Mouse (Mus musculus) hindbrain, embryonic 10.5 days (tissue): ENCODE data around the gene Lrg1. TPM values are rescaled to one million over a fixed set of nuclear protein-coding genes. Genes with fewer than 3 reads are reported as not detected.

ENCODE experiments used
- DNase-seq: peaks from one replicate; pipeline ENCODE4 v3.0.0-alpha.2; 2017; ENCODE audit warnings: low spot score
- H3K27ac ChIP-seq: fragments of 300-500 bp; sonication (generic); 2 replicates; pipeline ENCODE4 v1.5.1; 2016; ENCODE audit warnings: mild to moderate bottlenecking, moderate library complexity
- H3K27me3 ChIP-seq: fragments of 300-500 bp; sonication (generic); 2 replicates; pipeline ENCODE4 v1.6.1; 2016; ENCODE audit warnings: mild to moderate bottlenecking; ENCODE audit not compliant: poor library complexity, insufficient read depth, severe bottlenecking
- H3K36me3 ChIP-seq: fragments of 300-500 bp; sonication (generic); 2 replicates; pipeline ENCODE4 v1.6.1; 2016; ENCODE audit warnings: mild to moderate bottlenecking, moderate library complexity
- H3K4me1 ChIP-seq: fragments of 300-500 bp; sonication (generic); replicated peaks from 2 replicates; pipeline ENCODE4 v1.6.1; 2016; ENCODE audit warnings: mild to moderate bottlenecking
- H3K4me3 ChIP-seq: fragments of 300-500 bp; sonication (generic); 2 replicates; pipeline ENCODE4 v1.5.1; 2016; ENCODE audit warnings: mild to moderate bottlenecking, moderate library complexity
- H3K9me3 ChIP-seq: fragments of 300-500 bp; sonication (generic); 2 replicates; pipeline ENCODE4 v1.6.1; 2016; ENCODE audit warnings: mild to moderate bottlenecking, moderate library complexity
- WGBS: fragments of 180-500 bp; shearing (Covaris S2); methylation state at CpG from one replicate; pipeline ENCODE4 v1.1.7; 2016; 5-methylcytosine and 5-hydroxymethylcytosine counted together
- polyA plus RNA-seq: library from polyadenylated mRNA; unstranded; fragments of >200 nt; fragmentation: Nextera tagmentation; extraction: Ambion mirVana; gene quantifications from 2 replicates; pipeline ENCODE4 v1.2.1, GENCODE M21; 2016

Lrg1 gene
- polyA plus RNA-seq, 1 experiment from 2014 or later, result not detected

- H3K27ac ChIP-seq, result no peak overlapping the region
- no peaks in the 10 kb centered on the region for H3K9me3 ChIP-seq
- peaks cover 13% of the 10 kb centered on the region for H3K36me3 ChIP-seq
- no peak overlapping the region for H3K4me3 ChIP-seq
- no peaks in the 10 kb centered on the region for H3K27me3 ChIP-seq
- DNase-seq, result no peak
- WGBS, result 88% methylated on average over 5 of the region's 5 CpGs
- H3K4me1 ChIP-seq, result peaks cover 53% of the 10 kb centered on the region
These were observed 44.3 kb downstream of the Lrg1 start for GRCm38 (mm10) chr17:56077523-56077922.

GRCm38 (mm10) chr17:56074827-56075208 is 47.0 kb downstream of the Lrg1 start, which contains the start of gene Ubxn6:
Ubxn6 (minus strand) TSS chr17:56075028.
- Histone ChIP-seq H3K4me1 (peaks cover 27% of the 10 kb centered on the region), H3K9me3 (no peaks in the 10 kb centered on the region), H3K36me3 (peaks cover 32% of the 10 kb centered on the region), H3K27ac (peak within 1 kb of the TSS; percentile 91), H3K27me3 (no peaks in the 10 kb centered on the region), H3K4me3 (peak within 1 kb of the TSS; percentile 87)
- peak; percentile 97 for DNase-seq
- 0% methylated on average over 35 of the region's 35 CpGs for WGBS

GRCm38 (mm10) chr17:56074097-56074826 is 47.5 kb downstream of the Lrg1 start:
- 10% methylated on average over 22 of the region's 22 CpGs for WGBS
- peak; percentile 89 for DNase-seq
- H3K9me3 ChIP-seq, result no peaks in the 10 kb centered on the region
- peaks cover 38% of the 10 kb centered on the region for H3K36me3 ChIP-seq
- no peaks in the 10 kb centered on the region for H3K27me3 ChIP-seq
- peaks cover 27% of the 10 kb centered on the region for H3K4me1 ChIP-seq
- H3K27ac ChIP-seq, result peak overlapping the region; percentile 91
- peak overlapping the region; percentile 87 for H3K4me3 ChIP-seq

- no peak for DNase-seq
- no peak overlapping the region for H3K27ac ChIP-seq
- H3K9me3 ChIP-seq, result no peaks in the 10 kb centered on the region
- no peaks in the 10 kb centered on the region for H3K27me3 ChIP-seq
- H3K4me1 ChIP-seq, result peaks cover 23% of the 10 kb centered on the region
- H3K4me3 ChIP-seq, result no peak overlapping the region
- H3K36me3 ChIP-seq, result peaks cover 58% of the 10 kb centered on the region
- 94% methylated on average over 5 of the region's 5 CpGs for WGBS
These were observed 49.6 kb downstream of the Lrg1 start for GRCm38 (mm10) chr17:56072243-56072642.

GRCm38 (mm10) chr17:56071126-56071525 is 50.7 kb downstream of the Lrg1 start:
- H3K36me3 ChIP-seq, result peaks cover 69% of the 10 kb centered on the region
- no peak overlapping the region for H3K27ac ChIP-seq
- no peaks in the 10 kb centered on the region for H3K27me3 ChIP-seq
- peaks cover 23% of the 10 kb centered on the region for H3K4me1 ChIP-seq
- no peaks in the 10 kb centered on the region for H3K9me3 ChIP-seq
- H3K4me3 ChIP-seq, result no peak overlapping the region
- no peak for DNase-seq

Other genes with a start within 250 kb of the Lrg1 start
- gene Zfp119a, start 243.1 kb downstream of the Lrg1 start, polyA plus RNA-seq, result 6.3 and 8.3 TPM in 2 replicates
- gene Zfp959, start 229.9 kb downstream of the Lrg1 start, polyA plus RNA-seq, result 12.1 and 13.3 TPM in 2 replicates
- 4.6 and 5.6 TPM in 2 replicates for gene Zfp119b, start 172.5 kb downstream of the Lrg1 start, polyA plus RNA-seq
- gene Ebi3, start 169.4 kb downstream of the Lrg1 start, polyA plus RNA-seq, result 1.9 and 2.8 TPM in 2 replicates
- gene Yju2, start 162.9 kb downstream of the Lrg1 start, polyA plus RNA-seq, result 28.5 and 31.3 TPM in 2 replicates
- gene Shd, start 151.5 kb downstream of the Lrg1 start, polyA plus RNA-seq, result 52.0 and 105 TPM in 2 replicates
- gene Fsd1, start 135.5 kb downstream of the Lrg1 start, polyA plus RNA-seq, result 67.6 and 99.5 TPM in 2 replicates
- 6.0 and 8.3 TPM in 2 replicates for gene Stap2, start 116.4 kb downstream of the Lrg1 start, polyA plus RNA-seq
- 131 and 177 TPM in 2 replicates for gene Mpnd, start 116.3 kb downstream of the Lrg1 start, polyA plus RNA-seq
- 161 and 163 TPM in 2 replicates for gene Sh3gl1, start 85.4 kb downstream of the Lrg1 start, polyA plus RNA-seq
- 35.3 and 46.0 TPM in 2 replicates for gene Chaf1a, start 81.6 kb downstream of the Lrg1 start, polyA plus RNA-seq
- 38.7 and 52.7 TPM in 2 replicates for gene Ubxn6, start 47.0 kb downstream of the Lrg1 start, polyA plus RNA-seq
- gene Hdgfl2, start 42.4 kb downstream of the Lrg1 start, polyA plus RNA-seq, result 186 and 190 TPM in 2 replicates
- 0.04 and 0.06 TPM in 2 replicates for gene Plin4, start 12.2 kb downstream of the Lrg1 start, polyA plus RNA-seq
- gene Plin5, start 4.4 kb downstream of the Lrg1 start, polyA plus RNA-seq, result 0.39 and 0.42 TPM in 2 replicates
- gene Sema6b, start 18.3 kb upstream of the Lrg1 start, polyA plus RNA-seq, result 2.3 and 3.8 TPM in 2 replicates
- gene Tnfaip8l1, start 40.5 kb upstream of the Lrg1 start, polyA plus RNA-seq, result 10.4 and 11.8 TPM in 2 replicates
- gene Mydgf, start 61.9 kb upstream of the Lrg1 start, polyA plus RNA-seq, result 70.5 and 80.6 TPM in 2 replicates
- gene Dpp9, start 96.9 kb upstream of the Lrg1 start, polyA plus RNA-seq, result 43.0 and 52.3 TPM in 2 replicates
- 13.3 and 15.5 TPM in 2 replicates for gene Fem1a, start 134.8 kb upstream of the Lrg1 start, polyA plus RNA-seq
- 2.4 and 2.6 TPM in 2 replicates for gene Ticam1, start 154.8 kb upstream of the Lrg1 start, polyA plus RNA-seq
- gene Plin3, start 170.9 kb upstream of the Lrg1 start, polyA plus RNA-seq, result 50.9 and 61.6 TPM in 2 replicates
- not detected in 2 replicates for gene Arrdc5, start 178.3 kb upstream of the Lrg1 start, polyA plus RNA-seq
- 196 and 300 TPM in 2 replicates for gene Uhrf1, start 181.3 kb upstream of the Lrg1 start, polyA plus RNA-seq
- 51.5 and 65.8 TPM in 2 replicates for gene Kdm4b, start 204.1 kb upstream of the Lrg1 start, polyA plus RNA-seq